Mouse (Mus musculus) liver, postnatal 0 days (tissue): Measurements from ENCODE around the gene Aqp2.

Experiments
- CTCF ChIP-seq: sonication (generic); IDR thresholded peaks from 2 replicates; pipeline ENCODE4 v1.5.1; 2016; ENCODE audit warnings: antibody characterized with exemption, low read depth
- EP300 ChIP-seq: IDR thresholded peaks from 2 replicates; pipeline ENCODE4 v1.6.1; 2016; ENCODE audit warnings: antibody characterized with exemption, low read depth, mild to moderate bottlenecking

DNA sequence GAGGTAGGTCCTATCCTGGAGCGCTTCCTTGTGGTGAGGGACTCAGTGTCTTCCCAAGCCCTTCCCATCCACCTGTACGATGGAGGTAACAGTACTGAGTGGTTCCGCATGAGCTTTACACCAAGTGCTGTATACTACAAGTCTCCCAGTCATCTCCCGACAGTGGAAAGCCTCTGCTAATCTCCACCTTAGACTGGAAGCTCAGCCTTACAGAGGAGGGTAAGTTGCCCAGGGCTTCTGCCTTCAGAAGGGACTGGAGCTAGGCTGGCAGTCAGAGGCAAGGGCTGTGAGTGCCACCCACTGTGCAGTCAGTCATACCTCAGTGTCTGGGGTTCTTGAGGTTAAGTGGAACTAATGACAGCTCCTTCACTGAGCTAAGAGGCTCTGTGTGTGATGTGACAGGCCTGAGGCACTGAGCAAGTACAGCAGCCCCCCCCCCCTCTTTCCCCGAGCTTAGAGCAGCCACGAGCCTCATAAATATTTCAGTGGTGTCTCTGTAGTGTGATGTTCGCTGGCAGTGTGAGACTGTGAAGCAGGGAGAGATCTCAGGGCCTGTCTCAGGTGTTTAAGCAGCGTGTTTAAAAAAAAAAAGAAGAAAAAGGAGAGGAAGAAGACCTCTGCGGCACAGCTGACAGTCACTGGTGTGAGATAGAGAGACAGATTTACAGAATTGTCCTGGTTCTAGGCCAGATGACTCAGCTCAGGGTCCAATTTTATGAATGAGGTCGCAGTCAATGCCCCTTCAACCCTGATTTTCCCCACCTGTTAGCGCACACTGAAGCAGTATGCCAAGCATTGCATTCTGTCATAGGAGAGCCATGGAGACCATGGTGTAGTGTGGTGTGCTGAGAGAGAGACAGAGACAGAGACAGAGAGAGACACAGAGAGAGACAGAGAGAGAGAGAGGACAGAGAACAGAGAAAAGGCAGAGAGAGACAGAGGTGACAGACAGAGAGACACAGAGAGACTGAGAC, 41.7 kb upstream of the Aqp2 start:
- TF ChIP-seq CTCF: no peak
- TF ChIP-seq EP300: no peak
